Mouse (Mus musculus) testis, adult 2 months (tissue): ENCODE results near the gene Tenm3. TPM values are rescaled to one million over a fixed set of nuclear protein-coding genes. Genes with fewer than 3 reads are reported as not detected.

Source experiments
- H3K27ac ChIP-seq: fragments of 200-500 bp; 2 replicates; pipeline ENCODE4 v1.5.1; 2012; ENCODE audit warnings: low read depth, low read length; ENCODE audit not compliant: control insufficient read depth, insufficient read depth
- H3K27me3 ChIP-seq: fragments of 200-500 bp; 2 replicates; pipeline ENCODE4 v1.6.1; 2012; ENCODE audit warnings: mild to moderate bottlenecking, low read length, moderate library complexity; ENCODE audit not compliant: control insufficient read depth, insufficient read depth
- H3K36me3 ChIP-seq: fragments of 200-500 bp; 2 replicates; pipeline ENCODE4 v1.6.1; 2012; ENCODE audit warnings: mild to moderate bottlenecking, low read length; ENCODE audit not compliant: control insufficient read depth, insufficient read depth
- H3K4me1 ChIP-seq: fragments of 200-500 bp; 2 replicates; pipeline ENCODE4 v1.6.1; 2012; ENCODE audit warnings: low read length; ENCODE audit not compliant: control insufficient read depth, insufficient read depth
- H3K4me3 ChIP-seq: fragments of 200-500 bp; 2 replicates; pipeline ENCODE4 v1.5.1; 2012; ENCODE audit warnings: low read depth, mild to moderate bottlenecking, low read length, moderate library complexity, mixed read lengths; ENCODE audit not compliant: control insufficient read depth
- CTCF ChIP-seq: fragments of 200-500 bp; IDR thresholded peaks from 2 replicates; pipeline ENCODE4 v1.5.1; 2012; ENCODE audit warnings: low read depth, mild to moderate bottlenecking, inconsistent platforms, low read length, moderate library complexity; ENCODE audit not compliant: control insufficient read depth, insufficient read depth, insufficient replicate concordance
- POLR2A ChIP-seq: fragments of 200-500 bp; IDR thresholded peaks from 2 replicates; pipeline ENCODE4 v1.6.1; 2012; ENCODE audit warnings: low read depth, mild to moderate bottlenecking, inconsistent platforms, low read length, moderate library complexity; ENCODE audit not compliant: control insufficient read depth
- polyA plus RNA-seq: library from polyadenylated mRNA; depleted of rRNA; stranded (reverse); fragments of >200 nt; gene quantifications from 2 replicates; pipeline ENCODE4 v1.2.3, GENCODE M21; 2012

Tenm3 gene
- polyA plus RNA-seq, 1 experiment: 4.2 TPM

GRCm38 (mm10) chr8:48604190-48604897 lies 239.4 kb downstream of the Tenm3 start:
- H3K27me3 ChIP-seq: no peaks in the 10 kb centered on the region
- no peaks in the 10 kb centered on the region for H3K36me3 ChIP-seq
- no peak for TF ChIP-seq POLR2A
- no peak for TF ChIP-seq CTCF
- no peak overlapping the region for H3K27ac ChIP-seq
- H3K4me1 ChIP-seq: no peaks in the 10 kb centered on the region
- no peak overlapping the region for H3K4me3 ChIP-seq

GRCm38 (mm10) chr8:48603165-48603840 lies 240.4 kb downstream of the Tenm3 start:
- TF ChIP-seq CTCF: no peak
- no peak for TF ChIP-seq POLR2A
- H3K36me3 ChIP-seq: no peaks in the 10 kb centered on the region
- no peak overlapping the region for H3K27ac ChIP-seq
- no peak overlapping the region for H3K4me3 ChIP-seq
- H3K27me3 ChIP-seq: no peaks in the 10 kb centered on the region
- H3K4me1 ChIP-seq: no peaks in the 10 kb centered on the region

- Histone ChIP-seq H3K36me3 (no peaks in the 10 kb centered on the region), H3K4me3 (no peak overlapping the region), H3K27me3 (no peaks in the 10 kb centered on the region), H3K4me1 (no peaks in the 10 kb centered on the region), H3K27ac (no peak overlapping the region)
- TF ChIP-seq POLR2A: no peak
These were observed 242.1 kb downstream of the Tenm3 start for GRCm38 (mm10) chr8:48601621-48602020.

- TF ChIP-seq POLR2A (no peak), CTCF (no peak)
- Histone ChIP-seq H3K4me1 (no peaks in the 10 kb centered on the region), H3K27me3 (no peaks in the 10 kb centered on the region), H3K4me3 (no peak overlapping the region), H3K27ac (no peak overlapping the region), H3K36me3 (no peaks in the 10 kb centered on the region)
These were observed 244.7 kb downstream of the Tenm3 start for GRCm38 (mm10) chr8:48599028-48599427.

GRCm38 (mm10) chr8:48596332-48596731 lies 247.4 kb downstream of the Tenm3 start:
- Histone ChIP-seq H3K27ac (no peak overlapping the region), H3K36me3 (no peaks in the 10 kb centered on the region), H3K4me3 (no peak overlapping the region), H3K4me1 (no peaks in the 10 kb centered on the region), H3K27me3 (no peaks in the 10 kb centered on the region)
- TF ChIP-seq POLR2A: no peak
- TF ChIP-seq CTCF: no peak

GRCm38 (mm10) chr8:48591818-48592217 lies 251.9 kb downstream of the Tenm3 start:
- H3K27me3 ChIP-seq: no peaks in the 10 kb centered on the region
- H3K36me3 ChIP-seq: no peaks in the 10 kb centered on the region
- H3K4me1 ChIP-seq: no peaks in the 10 kb centered on the region
- H3K4me3 ChIP-seq: no peak overlapping the region
- TF ChIP-seq CTCF: no peak
- no peak for TF ChIP-seq POLR2A
- H3K27ac ChIP-seq: no peak overlapping the region

- no peak overlapping the region for H3K4me3 ChIP-seq
- TF ChIP-seq POLR2A (no peak), CTCF (no peak)
These were observed 264.0 kb downstream of the Tenm3 start for GRCm38 (mm10) chr8:48579732-48580131.

More at GRCm38 (mm10) chr8:48579732-48580131, 264.0 kb downstream of the Tenm3 start:
- Histone ChIP-seq H3K27me3 (no peaks in the 10 kb centered on the region), H3K4me1 (no peaks in the 10 kb centered on the region), H3K36me3 (no peaks in the 10 kb centered on the region), H3K27ac (no peak overlapping the region)
